Mouse (Mus musculus) hindbrain, postnatal 0 days (tissue): ENCODE measurements around the gene Dclk3. TPM values are rescaled to one million over a fixed set of nuclear protein-coding genes. Genes with fewer than 3 reads are reported as not detected.
A peak's percentile ranks its signal among the peaks of the same experiment; 100 is the strongest.

Experiments
- ATAC-seq: fragments of 200-750 bp; cut with Nextera tagmentation; 2 replicates; pipeline ENCODE4 v1.8.0; 2017; ENCODE audit warnings: mild to moderate bottlenecking, moderate TSS enrichment, moderate library complexity
- DNase-seq: peaks from one replicate; pipeline ENCODE4 v3.0.0-alpha.2; 2015; ENCODE audit warnings: low spot score
- H3K27ac ChIP-seq: fragments of 300-500 bp; sonication (generic); 2 replicates; pipeline ENCODE4 v1.5.1; 2014; ENCODE audit warnings: mild to moderate bottlenecking
- H3K27me3 ChIP-seq: fragments of 300-500 bp; sonication (generic); 2 replicates; pipeline ENCODE4 v1.6.1; 2014; ENCODE audit warnings: low read length, mixed read lengths; ENCODE audit not compliant: insufficient read depth
- H3K36me3 ChIP-seq: fragments of 300-500 bp; sonication (generic); 2 replicates; pipeline ENCODE4 v1.6.1; 2014; ENCODE audit warnings: low read length, mixed read lengths; ENCODE audit not compliant: insufficient read depth
- H3K4me1 ChIP-seq: fragments of 300-500 bp; sonication (generic); 2 replicates; pipeline ENCODE4 v1.6.1; 2014; ENCODE audit warnings: antibody characterized with exemption, low read length, mixed read lengths; ENCODE audit not compliant: insufficient read depth
- H3K4me2 ChIP-seq: fragments of 300-500 bp; sonication (generic); 2 replicates; pipeline ENCODE4 v1.6.1; 2014; ENCODE audit warnings: low read depth, mild to moderate bottlenecking, low read length, moderate library complexity, mixed read lengths
- H3K4me3 ChIP-seq: fragments of 300-500 bp; sonication (generic); 2 replicates; pipeline ENCODE4 v1.5.1; 2014; ENCODE audit warnings: low read length
- H3K9ac ChIP-seq: fragments of 300-500 bp; sonication (generic); replicated peaks from 2 replicates; pipeline ENCODE4 v1.6.1; 2014; ENCODE audit warnings: mild to moderate bottlenecking, low read length, moderate library complexity, mixed read lengths
- H3K9me3 ChIP-seq: fragments of 300-500 bp; sonication (generic); 2 replicates; pipeline ENCODE4 v1.6.1; 2016; ENCODE audit warnings: low read length, mixed read lengths
- CTCF ChIP-seq: IDR thresholded peaks from 2 replicates; pipeline ENCODE4 v1.5.1; 2016; ENCODE audit warnings: antibody characterized with exemption, control low read depth, low read depth
- WGBS: fragments of 180-500 bp; shearing (Covaris S2); extraction: QIAGEN DNeasy Blood & Tissue Kit; methylation state at CpG from one replicate; pipeline ENCODE4 v1.1.7; 2014; 5-methylcytosine and 5-hydroxymethylcytosine counted together
- polyA plus RNA-seq: library from polyadenylated mRNA; unstranded; fragments of >200 nt; fragmentation: Nextera tagmentation; extraction: Ambion mirVana; gene quantifications from 2 replicates; pipeline ENCODE4 v1.2.1, GENCODE M21; 2015
- total RNA-seq: library from RNA; depleted of rRNA; stranded (reverse); fragments of >200 nt; gene quantifications from 2 replicates; pipeline ENCODE4 v1.2.3, GENCODE M21; 2014

The Dclk3 gene
- total and polyA plus RNA-seq, 2 experiments from 2014 or later, result 8.8 to 13.1 TPM

DNA sequence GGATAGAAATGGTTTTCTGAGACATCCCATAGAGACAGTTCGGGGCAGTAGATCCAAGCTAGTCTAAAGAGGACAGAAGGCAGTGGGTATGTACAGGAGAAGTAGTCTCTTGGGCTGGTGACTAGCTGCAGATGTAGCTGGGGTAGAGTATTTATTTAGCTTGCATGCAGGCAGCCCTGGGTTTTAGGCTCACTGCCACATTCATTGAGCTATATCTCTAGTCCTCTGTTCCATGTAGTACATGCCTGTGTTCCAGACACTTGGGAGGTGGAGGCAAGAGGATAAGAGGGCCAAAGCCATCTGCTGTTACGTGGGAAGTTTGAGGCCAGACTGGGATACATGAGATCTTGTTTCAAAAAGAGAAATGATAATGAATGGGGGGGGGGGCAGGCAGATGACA, 3.5 kb upstream of the Dclk3 start:
- no peak overlapping the region for H3K4me2 ChIP-seq
- H3K9me3 ChIP-seq, result no peaks in the 10 kb centered on the region
- no peak overlapping the region for H3K4me3 ChIP-seq
- no peak overlapping the region for H3K27ac ChIP-seq
- H3K27me3 ChIP-seq, result no peaks in the 10 kb centered on the region
- DNase-seq (no peak), ATAC-seq (no peak)
- no peak overlapping the region for H3K9ac ChIP-seq
- H3K4me1 ChIP-seq, result no peaks in the 10 kb centered on the region; the same call in 1 of the 2 replicates
- 89% methylated on average over 2 of the region's 2 CpGs for WGBS
- H3K36me3 ChIP-seq, result no peaks in the 10 kb centered on the region
- TF ChIP-seq CTCF, result no peak

DNA sequence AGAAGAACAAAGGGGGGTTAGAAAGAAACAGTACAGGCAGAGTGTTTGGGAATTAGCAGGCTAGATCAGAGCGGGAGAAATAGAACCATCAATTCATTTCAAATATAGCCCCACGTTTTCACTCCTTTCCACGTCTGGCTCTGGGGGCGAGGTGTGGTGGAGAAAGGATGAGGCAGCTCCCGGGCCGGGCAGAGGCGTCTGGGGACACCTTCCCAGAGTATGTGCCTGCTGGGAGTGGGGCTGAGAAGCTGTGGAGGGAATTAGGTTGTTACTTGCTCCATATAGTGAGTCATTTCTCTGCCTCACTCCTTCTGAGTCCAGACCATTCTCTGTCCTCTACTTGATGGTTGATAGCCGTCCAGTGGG, 938 bp downstream of the Dclk3 start:
- TF ChIP-seq CTCF, result no peak
- Histone ChIP-seq H3K9me3 (no peaks in the 10 kb centered on the region), H3K36me3 (no peaks in the 10 kb centered on the region), H3K27me3 (no peaks in the 10 kb centered on the region), H3K27ac (peak overlapping the region; percentile 46; the same call in 1 of the 2 replicates), H3K4me1 (peaks cover 2% of the 10 kb centered on the region; the same call in 1 of the 2 replicates), H3K4me3 (peak overlapping the region; percentile 43), H3K9ac (peak overlapping the region; percentile 49), H3K4me2 (peak overlapping the region; percentile 54)
- no peak for ATAC-seq
- DNase-seq, result no peak
- 56% methylated on average over 8 of the region's 8 CpGs for WGBS

DNA sequence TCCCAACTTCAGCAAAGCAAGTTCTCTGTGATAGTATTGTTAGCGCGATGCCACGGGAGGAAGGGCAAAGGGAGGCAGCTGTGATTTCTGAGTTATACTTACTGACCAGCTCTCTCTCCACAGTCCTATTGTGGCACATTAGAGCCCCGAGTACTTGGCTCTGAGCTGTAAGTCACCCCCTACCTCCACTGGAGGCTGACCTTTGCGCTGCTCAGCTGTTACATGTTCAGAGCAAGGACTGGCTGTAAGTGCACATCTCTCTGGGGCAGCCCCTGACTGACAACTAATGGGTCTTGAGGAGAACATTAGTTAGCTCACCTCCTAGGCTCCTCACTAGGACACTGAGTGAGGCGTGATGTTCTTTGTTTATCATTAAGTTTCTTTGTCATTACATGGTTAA, 1.6 kb downstream of the Dclk3 start:
- 81% methylated on average over 6 of the region's 6 CpGs for WGBS
- ATAC-seq (no peak), DNase-seq (no peak)
- Histone ChIP-seq H3K4me1 (peaks cover 2% of the 10 kb centered on the region; the same call in 1 of the 2 replicates), H3K4me2 (peak overlapping the region; percentile 54), H3K9me3 (no peaks in the 10 kb centered on the region), H3K4me3 (no peak overlapping the region), H3K9ac (peak overlapping the region; percentile 49; the same call in 1 of the 2 replicates), H3K27ac (no peak overlapping the region), H3K36me3 (no peaks in the 10 kb centered on the region), H3K27me3 (no peaks in the 10 kb centered on the region)
- no peak for TF ChIP-seq CTCF

GRCm38 (mm10) chr9:111441151-111441550, 2.3 kb downstream of the Dclk3 start:
- H3K4me2 ChIP-seq, result no peak overlapping the region
- ATAC-seq (no peak), DNase-seq (no peak)
- peaks cover 2% of the 10 kb centered on the region; the same call in 1 of the 2 replicates for H3K4me1 ChIP-seq
- TF ChIP-seq CTCF, result no peak
- no peaks in the 10 kb centered on the region for H3K9me3 ChIP-seq
- no peak overlapping the region for H3K27ac ChIP-seq
- 89% methylated on average over 2 of the region's 2 CpGs for WGBS
- H3K4me3 ChIP-seq, result no peak overlapping the region
- no peak overlapping the region for H3K9ac ChIP-seq
- H3K27me3 ChIP-seq, result no peaks in the 10 kb centered on the region
- H3K36me3 ChIP-seq, result no peaks in the 10 kb centered on the region

DNA sequence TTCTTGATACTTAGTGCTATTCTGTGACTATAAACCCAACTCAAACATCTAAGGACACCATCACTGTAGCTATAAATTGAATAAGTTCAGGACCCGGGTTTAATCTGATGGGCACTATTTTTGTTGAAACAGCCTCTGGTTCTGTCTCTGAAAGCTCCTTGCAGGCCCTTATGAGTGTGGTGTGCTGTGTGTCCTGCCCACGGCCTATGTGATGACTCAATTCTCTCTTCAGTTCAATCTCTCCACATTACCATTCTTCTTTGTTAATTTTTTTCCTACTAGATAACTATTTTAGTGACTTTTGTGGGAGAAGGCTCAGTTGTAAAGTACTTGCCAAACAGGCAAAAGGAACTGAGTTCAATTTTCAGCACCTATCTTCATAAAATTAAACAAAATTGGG, 7.3 kb downstream of the Dclk3 start:
- H3K4me1 ChIP-seq, result 0 out of 2 replicates have a peak, but pooled peaks cover 2% of the 10 kb centered on the region
- H3K36me3 ChIP-seq, result no peaks in the 10 kb centered on the region
- DNase-seq (no peak), ATAC-seq (no peak)
- WGBS, result 85% methylated on average over 2 of the region's 2 CpGs
- no peak for TF ChIP-seq CTCF
- no peak overlapping the region for H3K27ac ChIP-seq
- no peaks in the 10 kb centered on the region for H3K9me3 ChIP-seq
- H3K4me3 ChIP-seq, result no peak overlapping the region
- no peaks in the 10 kb centered on the region for H3K27me3 ChIP-seq
- no peak overlapping the region for H3K9ac ChIP-seq
- no peak overlapping the region for H3K4me2 ChIP-seq

DNA sequence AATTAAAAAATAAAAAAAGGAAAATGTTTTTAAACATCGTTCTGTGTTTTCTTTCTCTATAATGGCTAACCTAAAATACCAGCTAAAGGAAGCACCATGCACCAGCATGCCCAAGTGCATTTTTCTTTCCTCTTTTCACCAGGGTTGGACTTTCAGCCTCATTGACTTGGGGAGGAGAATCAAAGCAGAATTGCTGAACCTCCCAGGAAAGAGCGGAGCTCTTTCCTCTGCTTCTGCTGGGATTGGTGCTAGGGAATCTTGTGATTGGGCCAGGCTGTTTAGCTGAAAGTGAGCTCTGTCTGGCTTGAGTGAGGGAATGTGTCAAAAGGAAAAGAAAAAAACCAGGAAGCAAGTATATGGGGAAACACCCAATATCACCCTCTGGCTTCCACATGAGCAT, 10.1 kb downstream of the Dclk3 start:
- H3K36me3 ChIP-seq, result no peaks in the 10 kb centered on the region
- no peak overlapping the region for H3K9ac ChIP-seq
- 85% methylated on average over 2 of the region's 2 CpGs for WGBS
- H3K27ac ChIP-seq, result no peak overlapping the region
- ATAC-seq, result no peak
- no peaks in the 10 kb centered on the region for H3K27me3 ChIP-seq
- H3K4me1 ChIP-seq, result no peaks in the 10 kb centered on the region
- TF ChIP-seq CTCF, result no peak
- H3K4me2 ChIP-seq, result no peak overlapping the region
- DNase-seq, result no peak
- no peaks in the 10 kb centered on the region for H3K9me3 ChIP-seq
- H3K4me3 ChIP-seq, result no peak overlapping the region

DNA sequence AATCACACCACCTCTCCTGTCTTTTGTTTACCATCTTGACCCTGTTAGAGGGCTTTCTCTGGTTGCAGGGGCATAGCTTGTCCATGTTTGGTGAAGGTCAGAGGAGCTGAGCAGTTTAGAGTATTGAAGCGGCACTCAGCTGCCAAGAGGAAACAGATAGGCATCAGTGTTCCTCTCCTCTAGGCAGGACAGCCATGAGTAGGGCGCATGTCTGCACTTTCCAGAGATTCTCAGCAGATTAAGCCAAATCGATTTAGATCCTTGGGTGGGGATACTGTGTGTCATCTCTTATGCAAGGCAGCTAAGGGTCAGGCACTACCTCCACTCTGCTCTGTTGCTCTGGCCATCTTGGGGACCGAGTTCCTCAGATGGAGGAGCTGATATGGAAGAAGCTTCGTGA, 11.0 kb downstream of the Dclk3 start:
- ATAC-seq, result no peak
- Histone ChIP-seq H3K9ac (no peak overlapping the region), H3K9me3 (no peaks in the 10 kb centered on the region), H3K27ac (no peak overlapping the region), H3K4me1 (no peaks in the 10 kb centered on the region), H3K4me2 (no peak overlapping the region), H3K4me3 (no peak overlapping the region), H3K27me3 (no peaks in the 10 kb centered on the region), H3K36me3 (no peaks in the 10 kb centered on the region)
- TF ChIP-seq CTCF, result no peak
- no peak for DNase-seq
- WGBS, result 90% methylated on average over 5 of the region's 5 CpGs
